Mouse (Mus musculus): ENCODE results near the gene Olfr740.

Olfr740 gene

GRCm38 (mm10) chr14:50445245-50445644 lies at the start of gene Olfr740:
Olfr740 (plus strand) TSS chr14:50445545.
- H3K27me3 ChIP-seq (ENCODE audit: control insufficient read depth, insufficient read depth, low read length, poor library complexity, severe bottlenecking): no peaks in the 10 kb centered on the region
- no peak for DNase-seq (ENCODE audit: low read depth, low spot score)
- no peaks in the 10 kb centered on the region for H3K36me3 ChIP-seq (ENCODE audit: control insufficient read depth, insufficient read depth, low read length, poor library complexity, severe bottlenecking)

GRCm38 (mm10) chr14:50407268-50407667 lies 38.1 kb upstream of the Olfr740 start, which contains the start of gene Olfr738:
Olfr738 (plus strand) TSS chr14:50407568.
- no peak for DNase-seq (ENCODE audit: low read depth, low spot score)
- Histone ChIP-seq H3K27me3 (ENCODE audit: control insufficient read depth, insufficient read depth, low read length, poor library complexity, severe bottlenecking) (no peaks in the 10 kb centered on the region), H3K36me3 (ENCODE audit: control insufficient read depth, insufficient read depth, low read length, poor library complexity, severe bottlenecking) (no peaks in the 10 kb centered on the region)

- Histone ChIP-seq H3K27me3 (ENCODE audit: control insufficient read depth, insufficient read depth, low read length, poor library complexity, severe bottlenecking) (no peaks in the 10 kb centered on the region), H3K36me3 (ENCODE audit: control insufficient read depth, insufficient read depth, low read length, poor library complexity, severe bottlenecking) (no peaks in the 10 kb centered on the region)
- no peak for DNase-seq (ENCODE audit: low read depth, low spot score)
Measured at GRCm38 (mm10) chr14:50418326-50418725, 27.0 kb upstream of the Olfr740 start, which contains the start of gene Olfr739. Olfr739 (plus strand) TSS chr14:50418626.

GRCm38 (mm10) chr14:50472438-50472837 lies 27.1 kb downstream of the Olfr740 start, which contains the start of gene Olfr741:
Olfr741 (plus strand) TSS chr14:50472738.
- no peak for DNase-seq (ENCODE audit: low read depth, low spot score)
- no peaks in the 10 kb centered on the region for H3K36me3 ChIP-seq (ENCODE audit: control insufficient read depth, insufficient read depth, low read length, poor library complexity, severe bottlenecking)

GRCm38 (mm10) chr14:50478406-50478805 lies 33.1 kb downstream of the Olfr740 start:
- no peak for DNase-seq (ENCODE audit: low read depth, low spot score)
- no peaks in the 10 kb centered on the region for H3K36me3 ChIP-seq (ENCODE audit: control insufficient read depth, insufficient read depth, low read length, poor library complexity, severe bottlenecking)
- H3K27me3 ChIP-seq (ENCODE audit: control insufficient read depth, insufficient read depth, low read length, poor library complexity, severe bottlenecking): no peaks in the 10 kb centered on the region

More at GRCm38 (mm10) chr14:50472438-50472837, 27.1 kb downstream of the Olfr740 start, which contains the start of gene Olfr741:
- H3K27me3 ChIP-seq (ENCODE audit: control insufficient read depth, insufficient read depth, low read length, poor library complexity, severe bottlenecking): no peaks in the 10 kb centered on the region

- Histone ChIP-seq H3K27me3 (ENCODE audit: control insufficient read depth, insufficient read depth, low read length, poor library complexity, severe bottlenecking) (no peaks in the 10 kb centered on the region), H3K36me3 (ENCODE audit: control insufficient read depth, insufficient read depth, low read length, poor library complexity, severe bottlenecking) (no peaks in the 10 kb centered on the region)
- no peak for DNase-seq (ENCODE audit: low read depth, low spot score)
Measured at GRCm38 (mm10) chr14:50503300-50503699, 58.0 kb downstream of the Olfr740 start, which contains the start of gene Olfr742. Olfr742 (plus strand) TSS chr14:50503600.

Measured in splenic B cell, adult 2 months (primary cell).